Mouse (Mus musculus) erythroblast, embryonic 14.5 days (primary cell): Measurements from ENCODE around the gene Ldlrad3. TPM values are rescaled to one million over a fixed set of nuclear protein-coding genes. Genes with fewer than 3 reads are reported as not detected.

Experiments used
- H3K27me3 ChIP-seq: 2 replicates; pipeline ENCODE4 v1.6.1; 2012; ENCODE audit warnings: inconsistent platforms; ENCODE audit not compliant: control insufficient read depth
- H3K36me3 ChIP-seq: 2 replicates; pipeline ENCODE4 v1.6.1; 2012; ENCODE audit warnings: mild to moderate bottlenecking, inconsistent platforms; ENCODE audit not compliant: control insufficient read depth
- H3K4me1 ChIP-seq: 2 replicates; pipeline ENCODE4 v1.6.1; 2012; ENCODE audit warnings: inconsistent platforms; ENCODE audit not compliant: control insufficient read depth
- H3K4me3 ChIP-seq: replicated peaks from 2 replicates; pipeline ENCODE3; 2012; ENCODE audit warnings: moderate library complexity, mild to moderate bottlenecking, inconsistent platforms
- H3K9me3 ChIP-seq: 2 replicates; pipeline ENCODE4 v1.6.1; 2012; ENCODE audit warnings: low read length, inconsistent platforms, mixed read lengths; ENCODE audit not compliant: control insufficient read depth
- GATA1 ChIP-seq: IDR thresholded peaks from 2 replicates; pipeline ENCODE4 v1.6.1; 2012; ENCODE audit warnings: low read length, inconsistent platforms, mixed read lengths
- TAL1 ChIP-seq: IDR thresholded peaks from 3 replicates; pipeline ENCODE4 v1.6.1; 2012; ENCODE audit warnings: low read length, inconsistent platforms, mixed read lengths
- polyA plus RNA-seq: library from polyadenylated mRNA; stranded (reverse); fragments of >175 nt; gene quantifications from 2 replicates; pipeline ENCODE4 v1.2.3, GENCODE M21; 2012

Gene Ldlrad3
- polyA plus RNA-seq, 1 experiment, result not detected

DNA sequence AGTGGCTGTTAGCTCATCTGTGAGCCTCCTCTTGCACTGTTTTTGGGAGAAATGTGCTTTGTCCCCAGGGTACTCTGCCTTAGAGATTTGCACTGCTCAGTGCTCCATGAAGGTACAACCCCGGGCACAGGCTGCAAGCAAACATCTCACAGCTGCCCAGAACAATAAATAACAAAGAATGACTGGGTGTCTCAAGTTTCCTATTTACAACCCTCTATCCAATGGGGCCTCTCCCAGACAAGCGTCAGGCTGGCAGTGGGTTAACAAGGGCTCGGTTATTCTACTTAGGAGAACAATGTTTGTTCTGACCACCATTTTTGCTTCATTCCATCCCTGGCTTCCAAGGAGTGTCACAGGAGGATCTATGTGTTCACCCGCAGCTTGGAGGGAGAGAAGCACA is 25.9 kb upstream of the Ldlrad3 start:
- H3K27me3 ChIP-seq, result no peaks in the 10 kb centered on the region
- no peak overlapping the region for H3K4me3 ChIP-seq
- no peaks in the 10 kb centered on the region for H3K4me1 ChIP-seq
- H3K36me3 ChIP-seq, result no peaks in the 10 kb centered on the region
- TF ChIP-seq TAL1 (no peak), GATA1 (no peak)
- H3K9me3 ChIP-seq, result no peaks in the 10 kb centered on the region

DNA sequence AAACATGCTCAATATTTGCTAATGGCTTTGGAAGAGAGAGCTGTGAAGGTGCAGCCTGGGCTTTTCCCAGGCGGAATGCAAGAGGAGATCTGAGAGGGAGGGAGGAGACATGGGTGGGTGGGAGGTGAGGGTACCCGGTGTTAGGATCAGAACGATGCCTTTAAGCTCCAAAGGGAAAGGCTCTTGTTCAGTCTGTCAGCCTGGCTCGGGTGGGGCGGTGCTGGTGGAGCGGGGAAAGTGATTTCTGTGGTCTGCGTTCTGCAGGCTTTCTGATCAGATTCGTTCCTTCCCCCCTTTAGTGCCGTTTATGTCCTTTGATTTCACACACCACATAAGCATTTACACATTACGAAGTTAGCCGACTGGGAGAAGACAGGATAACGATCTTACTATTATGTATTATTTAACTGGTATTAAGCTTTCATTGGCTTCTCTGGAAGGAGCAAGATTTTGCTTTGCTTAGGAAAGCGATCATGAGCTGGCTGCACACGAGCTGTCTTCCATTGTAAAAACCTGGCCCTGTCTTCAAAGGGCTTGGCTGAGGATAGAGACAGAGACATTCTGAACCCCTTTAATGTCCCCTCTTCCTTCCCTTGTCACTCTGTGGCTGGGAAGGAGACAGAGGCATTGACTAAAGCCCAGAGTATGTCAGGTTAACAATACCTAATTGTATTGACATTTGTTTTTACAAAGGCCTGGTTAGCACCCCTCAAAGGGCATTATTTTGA is 19.7 kb upstream of the Ldlrad3 start:
- Histone ChIP-seq H3K4me3 (no peak overlapping the region), H3K36me3 (no peaks in the 10 kb centered on the region), H3K4me1 (no peaks in the 10 kb centered on the region), H3K27me3 (no peaks in the 10 kb centered on the region), H3K9me3 (no peaks in the 10 kb centered on the region)
- no peak for TF ChIP-seq GATA1

DNA sequence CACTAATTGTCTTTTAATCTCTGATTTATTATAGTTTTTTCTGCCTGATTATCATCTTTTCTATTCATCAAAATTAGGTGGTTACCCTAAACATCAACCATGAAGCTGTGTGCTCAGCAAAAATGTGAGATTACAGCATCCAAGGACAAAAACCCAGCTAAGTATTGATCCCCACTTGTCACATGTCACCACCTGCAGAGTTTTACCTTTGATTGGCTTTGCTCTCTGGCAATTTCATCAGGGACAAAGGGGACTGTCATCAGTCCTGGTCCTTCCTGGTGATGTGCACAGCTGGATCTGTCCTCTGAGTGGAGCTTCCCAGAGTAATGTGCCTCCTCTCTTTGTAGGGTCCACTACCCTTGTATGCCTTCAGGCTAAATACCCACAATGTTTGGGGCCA is 17.3 kb upstream of the Ldlrad3 start:
- TF ChIP-seq GATA1 (no peak), TAL1 (no peak)
- Histone ChIP-seq H3K27me3 (no peaks in the 10 kb centered on the region), H3K9me3 (no peaks in the 10 kb centered on the region), H3K4me3 (no peak overlapping the region), H3K4me1 (no peaks in the 10 kb centered on the region), H3K36me3 (no peaks in the 10 kb centered on the region)

DNA sequence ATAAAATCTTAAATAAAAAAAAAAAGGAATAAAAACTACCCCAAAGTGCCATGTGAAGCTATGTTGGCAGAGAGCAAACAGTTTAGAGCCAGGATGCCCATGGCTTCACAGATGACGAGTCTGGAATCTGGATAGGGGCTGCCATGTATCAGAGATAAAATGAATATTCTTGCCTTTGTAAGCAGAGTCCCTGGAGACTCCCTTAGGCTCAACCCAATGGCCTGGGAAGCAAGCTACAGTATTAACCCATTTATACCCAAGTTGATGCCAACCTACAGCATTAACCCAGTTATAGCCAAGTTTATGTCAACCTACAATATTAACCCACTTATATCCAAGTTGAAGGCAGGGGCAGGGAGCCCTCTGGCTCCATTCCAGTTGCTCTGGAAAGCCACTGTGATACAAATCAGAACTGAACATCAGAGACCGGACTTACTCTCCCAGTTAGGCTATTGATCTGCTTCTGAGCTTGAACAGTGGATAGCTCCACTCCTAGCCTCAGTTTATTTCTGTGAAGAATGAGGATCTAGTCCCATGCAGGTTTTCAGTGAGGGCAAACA is 16.1 kb upstream of the Ldlrad3 start:
- Histone ChIP-seq H3K9me3 (no peaks in the 10 kb centered on the region), H3K4me1 (no peaks in the 10 kb centered on the region), H3K27me3 (no peaks in the 10 kb centered on the region), H3K36me3 (no peaks in the 10 kb centered on the region), H3K4me3 (no peak overlapping the region)
- TF ChIP-seq TAL1 (no peak), GATA1 (no peak)

DNA sequence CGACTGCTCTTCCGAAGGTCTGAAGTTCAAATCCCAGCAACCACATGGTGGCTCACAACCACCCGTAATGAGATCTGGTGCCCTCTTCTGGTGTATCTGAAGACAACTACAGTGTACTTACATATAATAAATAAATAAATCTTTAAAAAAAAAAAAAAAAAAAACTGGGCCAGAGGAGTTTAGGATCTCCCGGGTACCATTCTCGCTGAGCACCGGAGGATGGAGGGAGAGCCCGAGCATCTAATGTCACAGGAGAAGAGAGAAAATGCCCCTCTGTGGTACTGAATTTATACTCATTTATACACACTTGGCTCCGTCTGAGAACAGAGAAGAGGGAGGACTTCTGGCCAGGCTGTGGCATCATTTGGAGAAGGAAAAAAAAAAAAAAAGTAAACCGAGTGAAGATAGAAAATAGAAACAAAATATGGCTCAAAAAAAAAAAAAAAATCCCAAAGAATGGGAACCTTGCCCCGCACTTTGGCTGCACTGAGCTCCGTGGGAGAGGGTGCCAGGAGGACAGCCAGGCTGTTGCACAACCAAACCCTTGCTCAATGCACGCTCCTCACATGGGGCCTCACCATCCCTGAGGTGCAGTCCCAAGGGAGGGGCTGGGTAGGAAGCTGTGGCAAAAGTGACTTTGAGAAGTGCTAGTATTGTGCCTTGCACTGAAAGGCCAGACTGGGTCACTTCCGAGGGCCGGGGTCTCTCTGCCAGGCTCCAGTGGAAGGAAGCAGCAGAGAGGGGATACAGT is 15.2 kb upstream of the Ldlrad3 start:
- TF ChIP-seq TAL1, result no peak
- no peak for TF ChIP-seq GATA1
- Histone ChIP-seq H3K27me3 (no peaks in the 10 kb centered on the region), H3K4me1 (no peaks in the 10 kb centered on the region), H3K4me3 (no peak overlapping the region), H3K9me3 (no peaks in the 10 kb centered on the region), H3K36me3 (no peaks in the 10 kb centered on the region)

DNA sequence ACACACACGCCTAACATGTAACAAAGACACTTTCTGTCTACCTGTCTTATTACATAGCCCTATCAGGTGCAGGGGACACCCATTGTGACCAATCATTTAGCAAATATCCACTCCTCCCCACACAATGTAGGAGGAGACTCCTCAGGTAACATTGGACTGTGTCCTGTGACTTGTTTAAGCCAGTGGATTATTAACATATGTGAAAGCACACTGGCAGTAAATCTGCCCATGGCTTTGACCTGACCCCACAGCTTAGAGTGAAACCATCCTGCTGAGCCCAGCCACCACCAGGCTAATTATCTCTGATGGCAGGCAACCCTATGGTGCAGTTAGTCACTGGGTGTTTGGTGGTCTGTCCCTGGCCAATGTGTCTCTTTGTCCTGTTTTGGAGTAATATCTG is 11.1 kb upstream of the Ldlrad3 start:
- H3K27me3 ChIP-seq, result no peaks in the 10 kb centered on the region
- TF ChIP-seq TAL1, result no peak
- no peak for TF ChIP-seq GATA1
- H3K4me3 ChIP-seq, result no peak overlapping the region
- H3K4me1 ChIP-seq, result no peaks in the 10 kb centered on the region
- H3K36me3 ChIP-seq, result no peaks in the 10 kb centered on the region
- no peaks in the 10 kb centered on the region for H3K9me3 ChIP-seq

DNA sequence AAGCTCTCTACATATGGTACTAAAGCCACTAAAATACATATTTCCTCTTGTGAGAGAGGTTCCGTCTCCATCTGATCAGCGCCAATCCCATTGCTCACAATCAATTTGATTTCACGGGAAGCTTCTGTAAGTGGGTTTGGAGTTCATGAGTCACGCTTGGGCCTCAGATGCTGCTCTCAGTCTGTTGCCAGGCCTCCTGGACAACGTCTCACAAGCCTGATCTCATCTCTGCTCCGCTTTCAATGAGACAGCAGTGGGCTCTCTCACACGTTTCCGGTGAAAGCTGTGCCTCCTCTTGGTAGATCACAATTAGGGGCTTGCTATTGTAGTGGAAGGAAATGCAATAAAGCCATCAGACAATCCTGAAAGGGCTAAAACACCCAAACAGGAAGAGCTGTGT is 10.5 kb upstream of the Ldlrad3 start:
- Histone ChIP-seq H3K9me3 (no peaks in the 10 kb centered on the region), H3K4me3 (no peak overlapping the region), H3K36me3 (no peaks in the 10 kb centered on the region), H3K4me1 (no peaks in the 10 kb centered on the region), H3K27me3 (no peaks in the 10 kb centered on the region)
- TF ChIP-seq TAL1, result no peak
- no peak for TF ChIP-seq GATA1

DNA sequence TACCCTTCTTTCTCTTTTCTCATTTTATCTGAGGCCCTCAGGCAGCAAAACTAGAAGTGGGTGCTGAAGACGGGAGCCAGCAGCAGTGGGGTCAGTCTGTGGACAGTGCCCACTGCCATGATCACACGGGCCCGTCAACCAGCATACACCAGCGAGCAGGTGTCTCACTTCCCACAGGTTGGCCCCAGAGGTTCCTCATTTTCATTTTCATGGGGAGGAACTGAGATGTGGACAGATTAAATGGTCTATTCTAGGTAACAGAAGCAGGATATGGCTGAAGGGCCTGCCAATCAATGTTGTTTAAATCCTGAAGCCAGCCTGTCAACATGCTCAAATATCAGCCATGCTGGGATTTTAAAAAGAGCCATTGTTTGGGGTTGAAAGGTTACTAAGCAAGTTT is 9.3 kb upstream of the Ldlrad3 start:
- Histone ChIP-seq H3K36me3 (no peaks in the 10 kb centered on the region), H3K27me3 (no peaks in the 10 kb centered on the region), H3K9me3 (no peaks in the 10 kb centered on the region), H3K4me3 (no peak overlapping the region), H3K4me1 (no peaks in the 10 kb centered on the region)
- no peak for TF ChIP-seq TAL1

DNA sequence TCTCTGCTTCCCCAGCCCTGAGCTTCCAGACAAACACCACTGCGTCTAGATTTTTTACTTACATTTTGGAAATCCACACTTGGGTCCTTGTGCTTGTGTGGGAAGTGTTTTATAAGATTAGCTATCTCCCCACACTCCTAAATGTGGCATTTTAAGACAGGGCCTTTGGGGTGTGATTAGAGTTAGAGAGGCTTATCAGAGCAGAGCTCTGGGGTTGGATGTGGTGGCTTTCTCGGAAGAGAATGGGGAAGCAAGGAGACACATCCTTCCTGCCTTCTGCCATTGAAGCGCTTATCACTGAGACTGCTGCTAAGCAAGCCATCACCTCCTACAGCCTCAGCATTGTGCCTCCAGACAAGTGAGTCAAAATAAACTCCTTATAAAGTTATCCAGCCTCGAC is 8.1 kb upstream of the Ldlrad3 start:
- H3K27me3 ChIP-seq, result no peaks in the 10 kb centered on the region
- no peaks in the 10 kb centered on the region for H3K9me3 ChIP-seq
- TF ChIP-seq TAL1 (no peak), GATA1 (no peak)
- no peaks in the 10 kb centered on the region for H3K4me1 ChIP-seq
- no peak overlapping the region for H3K4me3 ChIP-seq
- no peaks in the 10 kb centered on the region for H3K36me3 ChIP-seq
